Mouse (Mus musculus): ENCODE results near the gene Sugct.

The Sugct gene

GRCm38 (mm10) chr13:17694911-17695699 is at the start of gene Sugct, which contains the start of gene Mplkip:
Gene Sugct, minus strand, starts transcription at chr13:17695553.
Gene Mplkip, plus strand, starts transcription at chr13:17695192.
- peak; percentile 99 for DNase-seq (ENCODE audit: low read depth, low spot score)

GRCm38 (mm10) chr13:17728798-17729197 is 33.4 kb upstream of the Sugct start:
- DNase-seq (ENCODE audit: low read depth, low spot score): no peak

GRCm38 (mm10) chr13:17727922-17728321 is 32.6 kb upstream of the Sugct start:
- DNase-seq (ENCODE audit: low read depth, low spot score): no peak

GRCm38 (mm10) chr13:17717357-17717756 is 22.0 kb upstream of the Sugct start:
- DNase-seq (ENCODE audit: low read depth, low spot score): no peak

- DNase-seq (ENCODE audit: low read depth, low spot score): no peak
These were observed 13.5 kb upstream of the Sugct start for GRCm38 (mm10) chr13:17708784-17709311.

GRCm38 (mm10) chr13:17705188-17705826 is 10.0 kb upstream of the Sugct start:
- DNase-seq (ENCODE audit: low read depth, low spot score): no peak

GRCm38 (mm10) chr13:17702311-17702710 is 7.0 kb upstream of the Sugct start:
- DNase-seq (ENCODE audit: low read depth, low spot score): no peak

GRCm38 (mm10) chr13:17701322-17701721 is 6.0 kb upstream of the Sugct start:
- DNase-seq (ENCODE audit: low read depth, low spot score): no peak

- DNase-seq (ENCODE audit: low read depth, low spot score): no peak
These were observed 4.8 kb upstream of the Sugct start for GRCm38 (mm10) chr13:17700090-17700715.

- DNase-seq (ENCODE audit: low read depth, low spot score): no peak
These were observed 686 bp upstream of the Sugct start for GRCm38 (mm10) chr13:17695898-17696580.

- peak; percentile 7 for DNase-seq (ENCODE audit: low read depth, low spot score)
These were observed 939 bp downstream of the Sugct start for GRCm38 (mm10) chr13:17694414-17694813.

- no peak for DNase-seq (ENCODE audit: low read depth, low spot score)
These were observed 1.5 kb downstream of the Sugct start for GRCm38 (mm10) chr13:17693816-17694215.

GRCm38 (mm10) chr13:17691436-17691835 is 3.9 kb downstream of the Sugct start:
- no peak for DNase-seq (ENCODE audit: low read depth, low spot score)

GRCm38 (mm10) chr13:17690686-17691085 is 4.7 kb downstream of the Sugct start:
- DNase-seq (ENCODE audit: low read depth, low spot score): no peak

GRCm38 (mm10) chr13:17689461-17689860 is 5.9 kb downstream of the Sugct start:
- no peak for DNase-seq (ENCODE audit: low read depth, low spot score)

GRCm38 (mm10) chr13:17671122-17671521 is 24.2 kb downstream of the Sugct start:
- no peak for DNase-seq (ENCODE audit: low read depth, low spot score)

- no peak for DNase-seq (ENCODE audit: low read depth, low spot score)
These were observed 28.0 kb downstream of the Sugct start for GRCm38 (mm10) chr13:17667380-17667779.

- DNase-seq (ENCODE audit: low read depth, low spot score): peak; percentile 11
These were observed 53.1 kb downstream of the Sugct start for GRCm38 (mm10) chr13:17642294-17642693.

- no peak for DNase-seq (ENCODE audit: low read depth, low spot score)
These were observed 57.3 kb downstream of the Sugct start for GRCm38 (mm10) chr13:17638008-17638407.

GRCm38 (mm10) chr13:17627108-17627507 is 68.2 kb downstream of the Sugct start:
- DNase-seq (ENCODE audit: low read depth, low spot score): no peak

- no peak for DNase-seq (ENCODE audit: low read depth, low spot score)
These were observed 70.4 kb downstream of the Sugct start for GRCm38 (mm10) chr13:17624976-17625375.

- DNase-seq (ENCODE audit: low read depth, low spot score): no peak
These were observed 89.1 kb downstream of the Sugct start for GRCm38 (mm10) chr13:17606217-17606616.

All from WW6 (cell line).